Mouse (Mus musculus) midbrain, embryonic 12.5 days (tissue): Measurements from ENCODE around the gene Pdia2. TPM values are rescaled to one million over a fixed set of nuclear protein-coding genes. Genes with fewer than 3 reads are reported as not detected.

Experiments used
- polyA plus RNA-seq: library from polyadenylated mRNA; unstranded; fragments of >200 nt; fragmentation: Nextera tagmentation; extraction: Ambion mirVana; gene quantifications from 2 replicates; pipeline ENCODE4 v1.2.1, GENCODE M21; 2016

Pdia2 gene
- polyA plus RNA-seq, 1 experiment from 2014 or later, result 0.27 TPM

Other genes with a start within 250 kb of the Pdia2 start
- 0.13 and 0.14 TPM in 2 replicates for gene A930017K11Rik, start 246.5 kb downstream of the Pdia2 start, polyA plus RNA-seq
- 30.4 and 30.6 TPM in 2 replicates for gene Capn15, start 213.3 kb downstream of the Pdia2 start, polyA plus RNA-seq
- 43.1 and 44.8 TPM in 2 replicates for gene Rab11fip3, start 129.5 kb downstream of the Pdia2 start, polyA plus RNA-seq
- gene Decr2, start 108.8 kb downstream of the Pdia2 start, polyA plus RNA-seq, result 25.1 and 27.7 TPM in 2 replicates
- 48.0 and 50.7 TPM in 2 replicates for gene Nme4, start 103.5 kb downstream of the Pdia2 start, polyA plus RNA-seq
- gene Tmem8, start 85.8 kb downstream of the Pdia2 start, polyA plus RNA-seq, result 2.1 and 2.9 TPM in 2 replicates
- gene Mrpl28, start 75.6 kb downstream of the Pdia2 start, polyA plus RNA-seq, result 194 and 210 TPM in 2 replicates
- gene Axin1, start 60.4 kb downstream of the Pdia2 start, polyA plus RNA-seq, result 17.6 and 18.2 TPM in 2 replicates
- gene Rgs11, start 3.9 kb upstream of the Pdia2 start, polyA plus RNA-seq, result 0.34 and 1.5 TPM in 2 replicates
- 5.8 and 7.3 TPM in 2 replicates for gene Arhgdig, start 8.7 kb upstream of the Pdia2 start, polyA plus RNA-seq
- gene Fam234a, start 45.2 kb upstream of the Pdia2 start, polyA plus RNA-seq, result 25.5 and 29.5 TPM in 2 replicates
- 140 and 145 TPM in 2 replicates for gene Luc7l, start 53.8 kb upstream of the Pdia2 start, polyA plus RNA-seq
- gene Neurl1b, start 215.7 kb upstream of the Pdia2 start, polyA plus RNA-seq, result 0.43 and 0.50 TPM in 2 replicates